Mouse (Mus musculus): ENCODE measurements around the gene Chchd6. TPM values are rescaled to one million over a fixed set of nuclear protein-coding genes. Genes with fewer than 3 reads are reported as not detected.

The Chchd6 gene
- total RNA-seq, 2 experiments from 2014 or later: 74.4 to 91.7 TPM

GRCm38 (mm10) chr6:89462223-89462760 is 133.2 kb downstream of the Chchd6 start:
- no peak for DNase-seq (ENCODE audit: low spot score in 2 of 2)
- intact Hi-C loops (cut with DNase I): no loop called here

GRCm38 (mm10) chr6:89461250-89462222 is 133.9 kb downstream of the Chchd6 start:
- no peak for DNase-seq (ENCODE audit: low spot score in 2 of 2)
- intact Hi-C loops (cut with DNase I): no loop called here

GRCm38 (mm10) chr6:89459634-89460033 is 135.8 kb downstream of the Chchd6 start:
- intact Hi-C loops (cut with DNase I): no loop called here
- no peak for DNase-seq (ENCODE audit: low spot score in 2 of 2)

- intact Hi-C loops (cut with DNase I): no loop called here
Measured at GRCm38 (mm10) chr6:89457601-89458000, 137.9 kb downstream of the Chchd6 start.

DNA sequence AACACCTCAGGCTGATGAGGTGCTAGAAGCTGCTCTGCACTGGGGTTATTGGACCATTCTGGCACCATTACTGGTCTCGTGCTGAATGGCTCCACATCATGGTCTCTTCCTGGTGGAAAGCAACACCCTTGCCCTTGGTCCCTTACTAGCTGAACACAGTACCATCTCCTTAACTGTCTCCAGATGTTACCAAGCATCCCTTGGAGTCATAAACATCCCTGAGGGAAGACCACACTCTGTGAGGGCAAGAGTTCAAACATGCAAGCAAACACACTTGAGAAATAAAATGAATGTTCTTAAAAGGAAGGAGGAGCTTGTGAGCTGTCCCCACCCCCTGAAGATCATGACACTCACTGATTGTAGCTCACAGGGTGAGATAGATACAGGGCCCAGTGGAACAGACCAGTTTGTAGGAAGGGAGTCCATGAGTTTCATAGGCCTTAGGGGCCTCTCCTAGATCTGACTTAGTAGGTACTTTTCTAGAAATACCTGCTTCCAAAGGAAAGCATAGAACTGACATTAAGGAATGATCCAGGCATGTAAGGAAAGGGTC is 139.0 kb downstream of the Chchd6 start:
- intact Hi-C loops (cut with DNase I): no loop called here
- no peak for DNase-seq (ENCODE audit: low spot score in 2 of 2)

More at GRCm38 (mm10) chr6:89457601-89458000, 137.9 kb downstream of the Chchd6 start:
- no peak for DNase-seq (ENCODE audit: low spot score in 2 of 2)

- DNase-seq (ENCODE audit: low spot score in 2 of 2): no peak
- intact Hi-C loops (cut with DNase I): no loop called here
Measured at GRCm38 (mm10) chr6:89455523-89456000, 139.9 kb downstream of the Chchd6 start.

- intact Hi-C loops (cut with DNase I): no loop called here
- DNase-seq (ENCODE audit: low spot score in 2 of 2): no peak
Measured at GRCm38 (mm10) chr6:89454437-89454836, 141.0 kb downstream of the Chchd6 start.

DNA sequence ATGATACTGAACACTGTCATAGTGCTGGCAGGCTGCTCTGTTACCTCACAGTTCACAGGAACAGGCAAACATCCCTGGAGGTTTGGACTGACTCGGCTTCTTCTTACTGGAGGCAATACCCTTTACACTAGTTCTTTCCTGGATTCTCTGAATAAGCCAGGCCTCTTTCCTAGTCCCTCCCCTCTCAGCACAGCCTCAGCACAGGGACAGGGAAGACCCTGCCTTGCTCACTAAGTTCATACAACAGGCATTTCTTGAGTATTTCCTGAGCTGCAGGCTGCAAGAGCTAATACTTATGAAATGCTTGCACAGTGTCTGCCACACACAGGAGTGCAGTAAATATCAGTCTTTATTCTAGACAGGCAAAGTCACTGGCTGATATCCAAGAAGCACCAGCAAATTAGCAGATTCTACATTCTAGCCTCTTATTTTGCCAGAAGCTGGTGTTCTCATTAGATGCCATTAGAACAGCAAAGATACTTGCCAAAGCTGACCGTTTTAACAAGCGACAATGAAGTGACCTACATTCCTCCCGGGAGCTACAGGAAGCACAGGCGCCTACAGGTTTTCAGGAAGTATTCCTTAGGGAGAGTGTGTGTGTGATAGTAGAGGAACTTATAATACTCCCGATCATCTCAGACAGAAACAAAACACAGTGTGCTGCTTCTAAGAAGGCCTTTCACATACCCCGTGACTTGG is 142.3 kb downstream of the Chchd6 start:
- no peak for DNase-seq (ENCODE audit: low spot score in 2 of 2)
- intact Hi-C loops (cut with DNase I): no loop called here

GRCm38 (mm10) chr6:89452356-89452755 is 143.1 kb downstream of the Chchd6 start:
- DNase-seq (ENCODE audit: low spot score in 2 of 2): no peak
- intact Hi-C loops (cut with DNase I): no loop called here

DNA sequence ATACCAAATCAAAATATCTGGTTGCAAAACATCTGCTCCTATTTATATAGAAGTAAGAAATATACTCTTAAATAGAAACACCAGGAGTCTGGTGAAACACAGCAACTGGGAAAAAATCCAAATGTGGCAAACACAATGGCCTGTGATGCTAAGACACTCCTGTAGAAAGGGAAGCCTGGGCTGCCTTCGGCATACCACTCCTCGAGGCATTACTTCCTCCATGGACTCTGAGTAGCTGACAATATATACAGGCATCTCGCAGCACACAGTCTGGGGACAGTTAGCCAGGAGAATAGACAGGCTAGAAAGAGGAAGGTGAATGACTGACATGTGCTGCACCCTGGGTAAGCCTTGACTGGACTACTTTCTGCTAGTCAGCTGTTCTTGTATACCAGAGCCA is 146.7 kb downstream of the Chchd6 start:
- intact Hi-C loops (cut with DNase I): no loop called here
- no peak for DNase-seq (ENCODE audit: low spot score in 2 of 2)

- DNase-seq (ENCODE audit: low spot score in 2 of 2): no peak
- intact Hi-C loops (cut with DNase I): no loop called here
Measured at GRCm38 (mm10) chr6:89440671-89441070, 154.8 kb downstream of the Chchd6 start.

- intact Hi-C loops (cut with DNase I): no loop called here
- no peak for DNase-seq (ENCODE audit: low spot score in 2 of 2)
Measured at GRCm38 (mm10) chr6:89431920-89432482, 163.5 kb downstream of the Chchd6 start.

DNA sequence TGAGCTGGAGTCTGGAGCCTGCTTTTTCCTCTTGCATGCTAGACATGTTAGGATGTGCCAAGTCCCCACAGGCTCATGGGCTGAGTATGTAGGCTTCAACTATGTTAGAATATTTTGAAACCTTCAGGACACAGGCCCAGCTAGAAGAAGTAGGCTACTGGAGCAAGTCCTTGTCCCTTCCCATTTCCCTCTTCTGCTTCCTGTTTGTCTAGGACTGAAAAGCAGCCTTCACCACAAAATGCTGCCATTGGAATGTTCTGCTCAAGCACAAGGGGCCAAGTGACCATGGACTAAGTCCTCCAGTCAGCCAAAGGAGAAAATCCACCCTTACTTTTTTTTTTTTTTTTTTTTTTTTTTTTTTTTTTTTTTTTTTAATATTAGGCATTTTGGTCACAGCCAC is 164.7 kb downstream of the Chchd6 start:
- intact Hi-C loops (cut with DNase I): no loop called here
- no peak for DNase-seq (ENCODE audit: low spot score in 2 of 2)

- DNase-seq (ENCODE audit: low spot score in 2 of 2): no peak
- intact Hi-C loops (cut with DNase I): no loop called here
Measured at GRCm38 (mm10) chr6:89428661-89429375, 166.6 kb downstream of the Chchd6 start.

DNA sequence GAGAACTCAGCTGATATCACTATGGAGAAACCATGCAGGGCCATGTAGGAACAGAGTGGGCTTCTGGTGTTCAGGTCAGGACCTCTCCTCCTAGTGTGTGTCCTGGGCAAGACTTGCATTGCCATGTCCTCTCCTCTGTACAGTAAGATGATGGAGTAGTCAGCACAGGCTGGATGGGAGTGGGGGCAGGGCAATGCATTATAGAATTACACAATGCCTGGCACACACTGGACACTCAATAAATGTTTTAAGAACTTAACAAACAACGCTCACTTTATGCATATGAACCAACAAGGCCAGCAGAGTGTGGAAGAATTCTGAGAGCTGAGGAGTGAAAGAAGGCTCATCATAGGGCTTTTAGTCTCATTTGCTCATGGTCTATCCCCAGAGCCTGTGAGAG is 171.0 kb downstream of the Chchd6 start:
- DNase-seq (ENCODE audit: low spot score in 2 of 2): no peak
- intact Hi-C loops (cut with DNase I): no loop called here

- intact Hi-C loops (cut with DNase I): no loop called here
- DNase-seq (ENCODE audit: low spot score in 2 of 2): no peak
Measured at GRCm38 (mm10) chr6:89422621-89423020, 172.8 kb downstream of the Chchd6 start.

DNA sequence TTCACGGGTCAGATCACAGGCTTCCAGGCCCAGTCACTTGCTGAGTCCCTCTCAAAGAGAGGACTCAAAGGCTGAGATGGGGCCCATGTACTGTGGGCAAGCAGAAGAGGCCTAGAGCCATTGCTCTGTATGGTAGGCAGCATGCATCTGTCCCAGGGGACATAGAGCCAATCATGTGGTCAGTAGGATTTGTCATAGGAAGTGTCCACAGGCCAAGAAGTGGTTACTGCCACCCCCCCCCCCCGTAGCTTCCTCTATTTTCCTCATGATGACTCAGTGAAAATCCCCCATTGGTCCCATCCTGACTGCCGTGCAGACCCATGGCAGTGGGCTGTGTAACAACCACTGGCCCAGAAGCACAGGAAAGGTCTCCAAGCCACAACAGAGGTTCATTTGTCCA is 173.5 kb downstream of the Chchd6 start:
- intact Hi-C loops (cut with DNase I): no loop called here
- no peak for DNase-seq (ENCODE audit: low spot score in 2 of 2)

- intact Hi-C loops (cut with DNase I): no loop called here
- no peak for DNase-seq (ENCODE audit: low spot score in 2 of 2)
Measured at GRCm38 (mm10) chr6:89421503-89421902, 173.9 kb downstream of the Chchd6 start.

DNA sequence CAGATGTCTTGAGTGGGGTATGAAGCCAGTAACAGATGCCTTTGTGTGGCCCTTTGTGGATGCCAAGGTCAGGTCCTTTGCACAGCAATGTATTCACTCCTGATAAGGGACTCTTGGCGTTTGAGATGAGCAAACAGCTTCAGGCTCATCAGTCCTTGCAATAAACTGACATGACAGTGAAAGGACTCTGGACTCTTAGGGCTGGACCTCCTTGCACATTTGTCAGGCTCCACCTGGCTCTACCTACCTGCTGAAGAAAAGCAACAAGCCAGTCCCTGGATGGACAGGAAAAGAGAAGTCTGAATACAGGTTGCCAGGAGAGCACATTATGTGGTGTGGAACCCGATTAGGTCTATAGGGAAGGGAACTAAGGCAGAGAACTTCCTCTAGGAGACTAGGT is 174.7 kb downstream of the Chchd6 start:
- intact Hi-C loops (cut with DNase I): no loop called here
- no peak for DNase-seq (ENCODE audit: low spot score in 2 of 2)
